Mouse (Mus musculus) liver, adult 2 months (tissue): Measurements from ENCODE around the gene Elane.

ENCODE experiments used
- CTCF ChIP-seq: fragments of 200-500 bp; IDR thresholded peaks from 2 replicates; pipeline ENCODE4 v1.5.1; 2011; ENCODE audit warnings: low read depth, low read length, control low read depth
- POLR2A ChIP-seq: fragments of 200-500 bp; IDR thresholded peaks from 2 replicates; pipeline ENCODE4 v1.6.1; 2011; ENCODE audit warnings: low read length, control low read depth; ENCODE audit not compliant: insufficient read depth; ENCODE audit errors: extremely low read depth

GRCm38 (mm10) chr10:79852827-79853226 is 33.2 kb upstream of the Elane start:
- no peak for TF ChIP-seq CTCF
- TF ChIP-seq POLR2A: no peak
